Mouse (Mus musculus) liver, embryonic 13.5 days (tissue): ENCODE results near the gene Spint4. TPM values are rescaled to one million over a fixed set of nuclear protein-coding genes. Genes with fewer than 3 reads are reported as not detected.

ENCODE experiments used
- polyA plus RNA-seq: library from polyadenylated mRNA; unstranded; fragments of >200 nt; fragmentation: Nextera tagmentation; extraction: Ambion mirVana; gene quantifications from 2 replicates; pipeline ENCODE4 v1.2.1, GENCODE M21; 2015

Spint4 gene
- polyA plus RNA-seq, 1 experiment from 2014 or later, result not detected

Other genes with a start within 250 kb of the Spint4 start
- gene Sys1, start 241.5 kb upstream of the Spint4 start, polyA plus RNA-seq, result 28.5 and 33.2 TPM in 2 replicates
- 5.3 and 5.7 TPM in 2 replicates for gene Gm20458, start 237.5 kb upstream of the Spint4 start, polyA plus RNA-seq
- gene Trp53tg5, start 224.8 kb upstream of the Spint4 start, polyA plus RNA-seq, result not detected in 2 replicates
- 0.79 and 1.9 TPM in 2 replicates for gene Dbndd2, start 212.4 kb upstream of the Spint4 start, polyA plus RNA-seq
- 22.3 and 23.8 TPM in 2 replicates for gene Pigt, start 201.0 kb upstream of the Spint4 start, polyA plus RNA-seq
- gene Wfdc2, start 136.1 kb upstream of the Spint4 start, polyA plus RNA-seq, result 1.2 and 1.9 TPM in 2 replicates
- gene Spint3, start 125.0 kb upstream of the Spint4 start, polyA plus RNA-seq, result not detected in 2 replicates
- gene Wfdc6a, start 113.1 kb upstream of the Spint4 start, polyA plus RNA-seq, result 0.13 and 0.19 TPM in 2 replicates
- not detected in 2 replicates for gene Eppin, start 104.9 kb upstream of the Spint4 start, polyA plus RNA-seq
- gene Wfdc6b, start 85.0 kb upstream of the Spint4 start, polyA plus RNA-seq, result not detected in 2 replicates
- gene Wfdc8, start 84.9 kb upstream of the Spint4 start, polyA plus RNA-seq, result not detected in 2 replicates
- gene Wfdc16, start 59.7 kb upstream of the Spint4 start, polyA plus RNA-seq, result not detected in 2 replicates
- not detected in 2 replicates for gene Wfdc10, start 42.5 kb upstream of the Spint4 start, polyA plus RNA-seq
- not detected in 2 replicates for gene Wfdc9, start 41.9 kb upstream of the Spint4 start, polyA plus RNA-seq
- not detected in 2 replicates for gene Wfdc11, start 24.4 kb upstream of the Spint4 start, polyA plus RNA-seq
- gene Wfdc13, start 13.4 kb upstream of the Spint4 start, polyA plus RNA-seq, result not detected in 2 replicates
- not detected in 2 replicates for gene Spint5, start 16.8 kb downstream of the Spint4 start, polyA plus RNA-seq
- gene Wfdc3, start 47.4 kb downstream of the Spint4 start, polyA plus RNA-seq, result 0.93 and 1.0 TPM in 2 replicates
- 47.3 and 49.8 TPM in 2 replicates for gene Dnttip1, start 47.5 kb downstream of the Spint4 start, polyA plus RNA-seq
- 762 and 764 TPM in 2 replicates for gene Ube2c, start 71.4 kb downstream of the Spint4 start, polyA plus RNA-seq
- gene Tnnc2, start 81.5 kb downstream of the Spint4 start, polyA plus RNA-seq, result 5.1 and 8.4 TPM in 2 replicates
- 4.1 TPM in 2 replicates for gene Snx21, start 87.3 kb downstream of the Spint4 start, polyA plus RNA-seq
- gene Acot8, start 106.4 kb downstream of the Spint4 start, polyA plus RNA-seq, result 18.8 and 20.3 TPM in 2 replicates
- gene Zswim3, start 106.6 kb downstream of the Spint4 start, polyA plus RNA-seq, result 4.3 and 5.1 TPM in 2 replicates
- 6.2 and 6.9 TPM in 2 replicates for gene Zswim1, start 124.2 kb downstream of the Spint4 start, polyA plus RNA-seq
- not detected in 2 replicates for gene Spata25, start 130.0 kb downstream of the Spint4 start, polyA plus RNA-seq
- gene Ctsa, start 134.4 kb downstream of the Spint4 start, polyA plus RNA-seq, result 65.4 and 69.2 TPM in 2 replicates
- 2.4 and 2.5 TPM in 2 replicates for gene Neurl2, start 135.0 kb downstream of the Spint4 start, polyA plus RNA-seq
- gene Pltp, start 159.2 kb downstream of the Spint4 start, polyA plus RNA-seq, result 7.7 and 8.3 TPM in 2 replicates
- gene Pcif1, start 180.8 kb downstream of the Spint4 start, polyA plus RNA-seq, result 45.5 and 48.3 TPM in 2 replicates
- gene Zfp335, start 213.3 kb downstream of the Spint4 start, polyA plus RNA-seq, result 5.4 and 6.1 TPM in 2 replicates
- 1.1 and 1.2 TPM in 2 replicates for gene Mmp9, start 242.3 kb downstream of the Spint4 start, polyA plus RNA-seq